Mouse (Mus musculus) heart, embryonic 14.5 days (tissue): ENCODE results near the gene Gdpd1. TPM values are rescaled to one million over a fixed set of nuclear protein-coding genes. Genes with fewer than 3 reads are reported as not detected.

Experiments
- ATAC-seq: fragments of 200-750 bp; cut with Nextera tagmentation; 2 replicates; pipeline ENCODE4 v1.8.0; 2017; ENCODE audit warnings: low read depth, moderate TSS enrichment; ENCODE audit not compliant: insufficient number of reproducible peaks, insufficient read depth, low FRiP score
- H3K27ac ChIP-seq, 2 experiments: fragments of 200-500 bp in 1 of 2; fragments of 300-500 bp in 1 of 2; sonication (generic) in 1 of 2; replicated peaks in 1 of 2; 2 replicates each; pipeline ENCODE4 v1.5.1; 2012 to 2014; ENCODE audit warnings: low read depth in 2 of 2, low read length in 2 of 2, control low read depth in 1 of 2, mild to moderate bottlenecking in 1 of 2, mixed read lengths in 1 of 2; ENCODE audit not compliant: control insufficient read depth in 1 of 2, insufficient read depth in 1 of 2
- H3K27me3 ChIP-seq: fragments of 300-500 bp; sonication (generic); 2 replicates; pipeline ENCODE4 v1.6.1; 2014; ENCODE audit warnings: mild to moderate bottlenecking, low read length, control low read depth; ENCODE audit not compliant: control insufficient read depth, insufficient read depth
- H3K36me3 ChIP-seq: fragments of 300-500 bp; sonication (generic); 2 replicates; pipeline ENCODE4 v1.6.1; 2014; ENCODE audit warnings: mild to moderate bottlenecking, control low read depth, low read length, mixed read lengths; ENCODE audit not compliant: control insufficient read depth, insufficient read depth
- H3K4me1 ChIP-seq, 2 experiments: fragments of 200-500 bp in 1 of 2; fragments of 300-500 bp in 1 of 2; sonication (generic) in 1 of 2; 2 replicates each; pipeline ENCODE4 v1.6.1; 2012 to 2014; ENCODE audit warnings: low read length in 2 of 2, control low read depth in 1 of 2, mixed read lengths in 1 of 2; ENCODE audit not compliant: control insufficient read depth in 2 of 2, insufficient read depth in 2 of 2
- H3K4me2 ChIP-seq: fragments of 300-500 bp; sonication (generic); 2 replicates; pipeline ENCODE4 v1.6.1; 2014; ENCODE audit warnings: mild to moderate bottlenecking, low read length
- H3K4me3 ChIP-seq, 2 experiments: fragments of 200-500 bp in 1 of 2; fragments of 300-500 bp in 1 of 2; sonication (generic) in 1 of 2; 2 replicates each; pipeline ENCODE4 v1.5.1; 2012 to 2014; ENCODE audit warnings: low read length in 2 of 2, mild to moderate bottlenecking in 2 of 2, control low read depth in 1 of 2, low read depth in 1 of 2, moderate library complexity in 1 of 2; ENCODE audit not compliant: control insufficient read depth in 1 of 2, insufficient read depth in 1 of 2
- H3K9ac ChIP-seq: fragments of 300-500 bp; sonication (generic); 2 replicates; pipeline ENCODE4 v1.6.1; 2014; ENCODE audit warnings: mild to moderate bottlenecking, low read length
- H3K9me3 ChIP-seq: fragments of 300-500 bp; sonication (generic); 2 replicates; pipeline ENCODE4 v1.6.1; 2016; ENCODE audit warnings: low read length, control low read depth; ENCODE audit not compliant: control insufficient read depth
- WGBS: fragments of 180-500 bp; shearing (Covaris S2); extraction: QIAGEN DNeasy Blood & Tissue Kit; methylation state at CpG from one replicate; pipeline ENCODE4 v1.1.7; 2014; 5-methylcytosine and 5-hydroxymethylcytosine counted together
- polyA plus RNA-seq: library from polyadenylated mRNA; unstranded; fragments of >200 nt; fragmentation: Nextera tagmentation; extraction: Ambion mirVana; gene quantifications from 2 replicates; pipeline ENCODE4 v1.2.1, GENCODE M21; 2014

The Gdpd1 gene
- 28.6 and 30.1 TPM in 2 replicates for polyA plus RNA-seq

DNA sequence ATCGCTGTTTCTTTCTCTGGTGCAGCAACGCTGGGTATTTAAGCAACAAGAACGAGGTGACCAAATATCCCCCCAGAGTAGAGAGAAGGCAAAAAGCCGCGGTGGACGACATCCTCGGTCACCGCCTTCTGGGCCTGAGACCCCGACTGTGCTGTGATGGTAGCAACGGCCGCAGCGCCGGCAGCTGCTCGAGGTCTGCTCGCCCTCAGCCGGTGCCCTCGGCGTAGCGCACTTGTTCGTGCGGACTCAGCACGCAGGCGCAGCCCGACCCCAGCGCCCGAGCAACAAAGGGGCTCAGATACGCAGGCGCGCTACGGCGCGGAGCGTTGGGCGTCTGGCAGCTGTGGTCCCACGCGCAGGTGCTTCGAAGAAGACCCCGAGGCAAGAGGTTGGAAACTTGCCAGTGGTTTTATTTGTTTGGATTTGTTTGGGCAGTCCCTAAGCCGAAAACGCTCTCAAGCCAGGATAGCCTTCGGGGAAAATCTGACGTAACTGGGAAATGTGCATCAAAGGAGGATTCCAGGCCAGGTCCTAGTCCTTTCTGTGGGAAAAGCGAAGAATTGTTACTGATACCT, at the start of gene Gdpd1:
Gene Gdpd1 (minus strand): TSS at position 197 of the 575 bp plus-strand sequence.
- Histone ChIP-seq H3K4me3 (peak within 1 kb of the TSS; percentile 68 to 72), H3K27ac (peak within 1 kb of the TSS; percentile 81 to 86), H3K9ac (peak within 1 kb of the TSS; percentile 91), H3K9me3 (no peaks in the 10 kb centered on the region), H3K4me2 (peak within 1 kb of the TSS; percentile 96), H3K4me1 (peaks cover 0 to 2% of the 10 kb centered on the region in 2 experiments; a peak in 2 of 4 replicates), H3K36me3 (peaks cover 29% of the 10 kb centered on the region), H3K27me3 (no peaks in the 10 kb centered on the region)
- ATAC-seq: peak; percentile 90
- WGBS: 1% methylated on average over 43 of the region's 43 CpGs

- Histone ChIP-seq H3K4me1 (peaks cover 2 to 5% of the 10 kb centered on the region in 2 experiments; a peak in 1 of 4 replicates), H3K27ac (no peak overlapping the region), H3K4me2 (no peak overlapping the region), H3K9ac (no peak overlapping the region), H3K9me3 (no peaks in the 10 kb centered on the region), H3K36me3 (peaks cover 81% of the 10 kb centered on the region), H3K4me3 (no peak overlapping the region), H3K27me3 (no peaks in the 10 kb centered on the region)
- 82% methylated on average over 8 of the region's 8 CpGs for WGBS
- no peak for ATAC-seq
Measured at GRCm38 (mm10) chr11:87121864-87122263, 48.0 kb upstream of the Gdpd1 start.

- 4% methylated on average over 9 of the region's 9 CpGs for WGBS
- no peaks in the 10 kb centered on the region for H3K9me3 ChIP-seq
- H3K4me3 ChIP-seq: peak overlapping the region; percentile 75 to 87
- peaks cover 43% of the 10 kb centered on the region for H3K36me3 ChIP-seq
- H3K27ac ChIP-seq: peak overlapping the region; percentile 93 to 97; a peak in 3 of 4 replicates
- no peaks in the 10 kb centered on the region for H3K27me3 ChIP-seq
- peak overlapping the region; percentile 86 for H3K9ac ChIP-seq
- H3K4me1 ChIP-seq: peaks cover 0 to 14% of the 10 kb centered on the region in 2 experiments; a peak in 2 of 4 replicates
- no peak for ATAC-seq
- H3K4me2 ChIP-seq: peak overlapping the region; percentile 75
Measured at GRCm38 (mm10) chr11:87110172-87110909, 36.5 kb upstream of the Gdpd1 start.

GRCm38 (mm10) chr11:87109519-87110171, 35.8 kb upstream of the Gdpd1 start:
- Histone ChIP-seq H3K4me2 (peak overlapping the region; percentile 75), H3K4me1 (peaks cover 0 to 14% of the 10 kb centered on the region in 2 experiments; a peak in 2 of 4 replicates), H3K36me3 (peaks cover 43% of the 10 kb centered on the region), H3K4me3 (peak overlapping the region; percentile 75 to 87), H3K9ac (peak overlapping the region; percentile 86), H3K27ac (peak overlapping the region; percentile 93 to 97), H3K27me3 (no peaks in the 10 kb centered on the region), H3K9me3 (no peaks in the 10 kb centered on the region)
- ATAC-seq: no peak
- under 1% methylated on average over 42 of the region's 42 CpGs for WGBS

DNA sequence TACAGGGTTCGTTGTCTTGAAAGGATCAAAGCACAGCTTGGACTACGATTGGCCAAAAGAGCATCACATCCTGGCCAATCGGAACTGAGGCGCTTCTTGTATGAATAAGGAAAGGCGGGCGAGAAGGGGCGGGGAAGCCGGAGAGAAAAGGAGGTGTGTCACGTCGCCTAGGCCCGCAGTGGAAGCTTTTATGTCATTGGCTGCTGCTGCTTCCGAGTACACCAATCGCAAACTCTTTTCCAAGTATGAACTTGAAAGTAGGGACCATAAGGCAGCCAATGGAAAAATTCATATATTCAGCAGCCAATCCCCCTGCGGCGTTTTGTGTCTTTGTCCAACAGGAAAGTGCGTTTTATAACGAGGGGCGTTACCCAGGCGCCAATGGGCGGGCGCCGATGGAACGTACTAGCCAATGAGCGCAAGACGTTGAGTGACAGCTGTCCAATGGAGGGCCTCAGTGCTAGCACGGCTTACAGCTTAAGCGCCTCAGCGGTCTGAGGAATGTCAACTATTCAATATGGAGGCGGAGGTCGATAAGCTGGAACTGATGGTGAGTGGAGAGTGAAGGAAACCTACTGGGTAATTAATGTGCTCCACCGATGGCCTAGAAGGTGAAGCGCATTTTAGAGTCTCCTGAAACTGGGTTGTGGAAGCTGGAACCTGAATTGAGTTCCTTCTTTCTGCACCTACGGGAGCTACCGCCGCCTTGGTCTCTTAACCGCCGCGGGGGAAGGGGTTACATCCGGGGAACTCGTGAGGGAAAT, 35.1 kb upstream of the Gdpd1 start, which contains the start of gene Ska2:
Gene Ska2 (plus strand): TSS at position 480 of the 764 bp plus-strand sequence.
- Histone ChIP-seq H3K4me2 (peak within 1 kb of the TSS; percentile 75), H3K9ac (peak within 1 kb of the TSS; percentile 86), H3K36me3 (peaks cover 43% of the 10 kb centered on the region), H3K27ac (peak within 1 kb of the TSS; percentile 93 to 97), H3K4me1 (peaks cover 0 to 14% of the 10 kb centered on the region in 2 experiments; a peak in 2 of 4 replicates), H3K9me3 (no peaks in the 10 kb centered on the region), H3K4me3 (peak within 1 kb of the TSS; percentile 75 to 87), H3K27me3 (no peaks in the 10 kb centered on the region)
- WGBS: under 1% methylated on average over 40 of the region's 40 CpGs
- ATAC-seq: peak; percentile 99

DNA sequence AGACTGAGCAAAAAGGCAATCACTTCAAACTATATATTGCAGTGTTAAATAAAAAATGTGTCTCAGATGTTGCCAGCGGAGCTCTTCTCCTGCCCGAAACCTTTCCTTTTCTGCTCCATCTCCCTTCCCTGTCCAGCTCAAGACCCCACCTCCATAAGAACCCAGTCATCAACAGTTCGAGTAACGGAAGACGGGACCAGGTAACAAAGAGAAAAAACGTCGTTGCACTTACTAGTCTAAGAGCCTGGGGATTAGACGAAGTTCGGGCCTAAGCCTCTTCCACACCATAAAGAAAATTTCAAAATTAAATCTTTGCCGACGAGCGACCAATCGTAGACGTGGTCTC, 34.5 kb upstream of the Gdpd1 start, which contains the start of gene Prr11:
Gene Prr11 (minus strand): TSS at position 300 of the 346 bp plus-strand sequence.
- H3K27ac ChIP-seq: peak within 1 kb of the TSS; percentile 93 to 97
- peaks cover 0 to 14% of the 10 kb centered on the region in 2 experiments; a peak in 2 of 4 replicates for H3K4me1 ChIP-seq

More for the DNA sequence above, 34.5 kb upstream of the Gdpd1 start, which contains the start of gene Prr11:
- WGBS: under 1% methylated on average over 14 of the region's 14 CpGs
- H3K9ac ChIP-seq: peak within 1 kb of the TSS; percentile 86
- no peaks in the 10 kb centered on the region for H3K27me3 ChIP-seq
- no peak for ATAC-seq
- H3K9me3 ChIP-seq: no peaks in the 10 kb centered on the region
- H3K4me3 ChIP-seq: peak within 1 kb of the TSS; percentile 75 to 87
- peak within 1 kb of the TSS; percentile 75 for H3K4me2 ChIP-seq
- peaks cover 43% of the 10 kb centered on the region for H3K36me3 ChIP-seq
